Mouse (Mus musculus) cortical plate, adult 2 months (tissue): ENCODE data around the gene Gm11027. TPM values are rescaled to one million over a fixed set of nuclear protein-coding genes. Genes with fewer than 3 reads are reported as not detected.

Experiments used
- H3K27ac ChIP-seq: fragments of 200-500 bp; 2 replicates; pipeline ENCODE4 v1.5.1; 2012; ENCODE audit warnings: low read length, control low read depth, inconsistent platforms; ENCODE audit not compliant: insufficient read depth
- H3K4me1 ChIP-seq: fragments of 200-500 bp; 2 replicates; pipeline ENCODE4 v1.6.1; 2011; ENCODE audit warnings: low read length; ENCODE audit not compliant: control insufficient read depth, insufficient read depth
- H3K4me3 ChIP-seq: fragments of 200-500 bp; 2 replicates; pipeline ENCODE4 v1.5.1; 2011; ENCODE audit warnings: mild to moderate bottlenecking, low read length, control low read depth; ENCODE audit not compliant: insufficient read depth
- CTCF ChIP-seq: fragments of 200-500 bp; IDR thresholded peaks from 2 replicates; pipeline ENCODE4 v1.5.1; 2011; ENCODE audit warnings: mild to moderate bottlenecking, control low read depth, low read length; ENCODE audit not compliant: insufficient read depth; ENCODE audit errors: extremely low read depth
- POLR2A ChIP-seq: fragments of 200-500 bp; IDR thresholded peaks from 2 replicates; pipeline ENCODE4 v1.6.1; 2011; ENCODE audit warnings: mild to moderate bottlenecking, low read length, control low read depth; ENCODE audit not compliant: insufficient read depth; ENCODE audit errors: extremely low read depth
- polyA plus RNA-seq: library from polyadenylated mRNA; depleted of rRNA; stranded (reverse); fragments of >200 nt; gene quantifications from 2 replicates; pipeline ENCODE4 v1.2.3, GENCODE M21; 2012

The Gm11027 gene
- polyA plus RNA-seq, 1 experiment: not detected

- TF ChIP-seq POLR2A (no peak), CTCF (no peak)
- H3K27ac ChIP-seq: no peak overlapping the region
- no peaks in the 10 kb centered on the region for H3K4me1 ChIP-seq
- H3K4me3 ChIP-seq: no peak overlapping the region
Measured at GRCm38 (mm10) chr12:116276961-116277360, 1.8 kb downstream of the Gm11027 start.

DNA sequence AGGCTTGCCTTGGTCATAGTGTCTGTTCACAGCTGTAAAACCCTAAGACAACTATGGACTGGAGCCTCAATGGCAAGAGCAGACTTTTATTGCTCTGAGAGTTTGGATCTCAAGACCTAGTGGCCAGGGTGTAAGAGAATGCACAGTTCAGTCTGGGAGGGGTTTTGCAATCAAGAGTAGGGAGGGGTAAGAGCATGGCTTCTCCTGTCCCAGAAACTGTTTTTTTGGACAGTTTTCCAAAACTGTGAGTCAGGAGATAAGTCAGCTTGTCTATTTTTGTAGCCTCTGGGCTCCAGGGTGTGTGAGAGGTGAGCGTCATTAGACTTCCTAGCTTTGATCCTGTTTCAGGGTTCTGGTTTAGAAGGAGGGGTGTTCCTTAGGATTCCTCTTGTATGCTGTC lies 3.4 kb downstream of the Gm11027 start:
- Histone ChIP-seq H3K4me3 (no peak overlapping the region), H3K27ac (no peak overlapping the region), H3K4me1 (no peaks in the 10 kb centered on the region)
- TF ChIP-seq CTCF (no peak), POLR2A (no peak)

- no peak overlapping the region for H3K4me3 ChIP-seq
- H3K4me1 ChIP-seq: no peaks in the 10 kb centered on the region
- no peak overlapping the region for H3K27ac ChIP-seq
- TF ChIP-seq POLR2A: no peak
- TF ChIP-seq CTCF: no peak
Measured at GRCm38 (mm10) chr12:116279181-116279580, 4.0 kb downstream of the Gm11027 start.

GRCm38 (mm10) chr12:116280149-116280652 lies 5.0 kb downstream of the Gm11027 start:
- H3K4me1 ChIP-seq: no peaks in the 10 kb centered on the region
- H3K4me3 ChIP-seq: peak overlapping the region; percentile 90
- peak overlapping the region; percentile 94 for H3K27ac ChIP-seq
- TF ChIP-seq CTCF (no peak), POLR2A (no peak)

DNA sequence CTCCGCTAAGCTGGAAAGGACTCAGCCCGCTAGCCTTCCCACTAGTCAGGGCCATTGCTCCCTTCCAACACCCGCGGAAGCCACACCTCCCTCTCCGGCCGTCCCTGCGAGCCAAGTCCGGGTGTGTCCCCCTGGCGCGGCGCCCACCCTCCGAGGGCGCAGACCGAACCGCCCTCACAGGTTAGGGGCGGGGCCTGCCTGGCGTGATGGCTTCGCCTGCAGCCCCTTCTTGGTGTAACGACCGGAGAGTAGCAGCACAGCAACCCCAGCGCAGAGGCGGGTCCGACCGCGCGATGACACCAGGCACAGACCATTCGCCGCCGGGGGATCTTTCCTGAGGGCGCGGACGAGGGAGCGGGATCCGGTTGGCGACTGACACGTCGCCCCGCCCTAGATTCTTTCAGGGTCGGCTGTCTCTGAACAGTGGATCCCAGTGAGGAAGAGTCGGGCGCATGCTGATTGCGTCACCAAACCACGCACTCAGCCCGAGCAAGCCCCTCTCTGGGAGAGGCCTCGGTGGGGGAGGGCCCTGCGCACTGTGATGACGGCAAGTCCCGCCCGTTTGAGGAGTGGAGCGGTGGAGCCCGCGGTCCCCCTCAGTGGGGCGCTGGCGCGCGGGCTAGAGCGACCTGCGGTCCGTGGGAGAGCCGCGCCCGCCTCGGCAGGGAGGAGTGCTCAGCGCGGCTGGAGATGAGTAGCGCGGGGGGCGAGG lies 5.6 kb downstream of the Gm11027 start, which contains the start of gene Esyt2:
Gene Esyt2, plus strand, starts transcription at position 544 of the 712 bp plus-strand sequence.
- Histone ChIP-seq H3K27ac (peak within 1 kb of the TSS; percentile 94), H3K4me1 (no peaks in the 10 kb centered on the region), H3K4me3 (peak within 1 kb of the TSS; percentile 90)
- TF ChIP-seq CTCF (no peak), POLR2A (peak; percentile 63)

DNA sequence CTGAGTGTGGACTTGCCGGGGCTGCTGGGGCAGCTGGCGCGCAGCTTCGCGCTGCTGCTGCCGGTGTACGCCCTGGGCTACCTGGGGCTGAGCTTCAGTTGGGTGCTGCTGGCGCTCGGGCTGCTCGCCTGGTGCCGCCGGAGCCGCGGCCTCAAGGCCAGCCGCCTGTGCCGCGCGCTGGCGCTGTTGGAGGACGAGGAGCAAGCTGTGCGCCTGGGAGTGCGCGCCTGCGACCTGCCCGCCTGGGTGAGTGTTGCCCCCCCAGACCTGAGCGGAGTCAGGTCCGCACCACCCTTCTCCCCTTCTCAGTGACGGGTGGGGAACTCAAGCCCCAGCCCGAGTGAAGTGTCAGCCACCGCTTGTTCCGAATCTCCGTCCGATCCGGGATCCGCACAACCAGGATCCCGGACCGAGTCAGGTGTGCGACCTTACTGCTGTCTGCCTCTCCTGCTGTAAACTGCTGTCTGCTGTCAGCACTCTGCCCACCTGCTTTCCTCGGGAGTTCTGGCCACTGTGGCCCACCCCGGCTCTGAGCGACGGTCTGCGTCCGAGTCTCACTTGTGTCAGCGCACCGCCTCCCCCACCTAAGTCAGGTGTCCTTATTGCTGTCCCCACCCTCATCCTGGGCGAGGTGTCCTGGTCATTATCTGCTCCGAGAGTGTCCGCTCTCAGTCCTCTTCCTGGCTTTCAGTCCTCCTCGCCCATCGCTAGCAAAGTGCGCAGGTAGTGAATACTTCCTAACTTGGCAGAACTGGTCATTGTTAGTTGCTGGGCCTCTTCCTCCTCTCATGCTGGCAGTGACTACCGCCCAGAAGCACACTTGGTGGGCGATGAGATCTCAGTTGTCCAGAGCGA lies 6.5 kb downstream of the Gm11027 start:
- TF ChIP-seq CTCF (no peak), POLR2A (no peak)
- peak overlapping the region; percentile 54 for H3K27ac ChIP-seq
- peak overlapping the region; percentile 90 for H3K4me3 ChIP-seq
- H3K4me1 ChIP-seq: no peaks in the 10 kb centered on the region

DNA sequence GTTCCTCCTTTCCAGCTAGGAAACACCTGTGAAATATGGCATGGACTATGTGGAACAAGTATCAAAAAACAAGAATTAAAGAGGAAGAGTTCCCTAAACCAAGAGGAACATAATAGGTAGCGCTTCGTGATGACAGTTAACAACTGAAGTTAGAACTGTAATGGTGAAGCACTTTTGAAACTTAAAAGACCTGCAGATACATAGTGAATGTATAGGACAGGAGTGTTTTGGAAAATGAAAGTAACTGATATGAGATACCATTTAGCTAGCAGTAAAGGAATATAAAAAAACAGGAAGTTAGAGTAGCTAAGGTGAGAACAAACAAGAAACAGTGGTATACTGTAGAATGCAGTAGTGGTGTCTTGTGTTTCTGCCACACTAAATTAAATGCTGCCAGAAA lies 7.7 kb downstream of the Gm11027 start:
- TF ChIP-seq CTCF (no peak), POLR2A (no peak)
- Histone ChIP-seq H3K27ac (no peak overlapping the region), H3K4me3 (no peak overlapping the region; the same call in 1 of the 2 replicates), H3K4me1 (no peaks in the 10 kb centered on the region)

DNA sequence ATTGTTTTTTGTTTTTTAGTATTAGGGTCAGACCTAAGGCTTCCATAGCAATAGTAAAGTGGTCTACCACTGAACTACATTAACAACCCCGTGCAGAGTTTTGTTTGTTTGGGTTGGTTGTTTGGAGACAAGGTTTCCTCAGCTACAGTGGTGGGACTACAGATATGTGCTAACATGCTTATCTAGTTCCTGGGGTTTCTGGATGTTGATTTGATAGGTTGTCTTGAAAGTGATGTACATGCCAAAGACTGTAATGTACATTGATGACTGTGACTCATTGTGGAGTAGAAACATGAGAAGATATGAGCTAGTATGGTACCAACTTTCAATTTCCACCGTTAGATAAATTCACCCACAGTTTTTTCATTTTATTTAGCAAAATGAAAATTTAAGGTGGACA lies 8.3 kb downstream of the Gm11027 start:
- Histone ChIP-seq H3K4me1 (no peaks in the 10 kb centered on the region), H3K4me3 (no peak overlapping the region), H3K27ac (no peak overlapping the region)
- TF ChIP-seq CTCF (no peak), POLR2A (no peak)

- no peak for TF ChIP-seq CTCF
- no peak for TF ChIP-seq POLR2A
- H3K4me3 ChIP-seq: no peak overlapping the region
- no peak overlapping the region for H3K27ac ChIP-seq
- peaks cover 1% of the 10 kb centered on the region; the same call in 1 of the 2 replicates for H3K4me1 ChIP-seq
Measured at GRCm38 (mm10) chr12:116293185-116293584, 18.0 kb downstream of the Gm11027 start.

- Histone ChIP-seq H3K4me1 (peaks cover 1% of the 10 kb centered on the region; the same call in 1 of the 2 replicates), H3K27ac (peak overlapping the region; percentile 92), H3K4me3 (no peak overlapping the region)
- TF ChIP-seq POLR2A (no peak), CTCF (no peak)
Measured at GRCm38 (mm10) chr12:116293599-116294292, 18.6 kb downstream of the Gm11027 start.
